Mouse (Mus musculus) midbrain, embryonic 11.5 days (tissue): Measurements from ENCODE around the gene Iqcf3. TPM values are rescaled to one million over a fixed set of nuclear protein-coding genes. Genes with fewer than 3 reads are reported as not detected.

ENCODE experiments used
- ATAC-seq: fragments of 200-750 bp; cut with Nextera tagmentation; 2 replicates; pipeline ENCODE4 v1.8.0; 2017; ENCODE audit warnings: moderate TSS enrichment, moderate library complexity; ENCODE audit not compliant: low FRiP score
- DNase-seq: peaks from one replicate; pipeline ENCODE4 v3.0.0; 2015; ENCODE audit warnings: low spot score; ENCODE audit errors: missing footprints
- H3K27ac ChIP-seq: fragments of 300-500 bp; sonication (generic); 2 replicates; pipeline ENCODE4 v1.5.1; 2014; ENCODE audit warnings: low read depth, low read length
- H3K27me3 ChIP-seq: fragments of 300-500 bp; sonication (generic); 2 replicates; pipeline ENCODE4 v1.6.1; 2014; ENCODE audit warnings: mild to moderate bottlenecking, low read length, moderate library complexity, mixed read lengths; ENCODE audit not compliant: control insufficient read depth, insufficient read depth
- H3K36me3 ChIP-seq: fragments of 300-500 bp; sonication (generic); 2 replicates; pipeline ENCODE4 v1.6.1; 2014; ENCODE audit warnings: mild to moderate bottlenecking, low read length, moderate library complexity, mixed read lengths; ENCODE audit not compliant: control insufficient read depth, insufficient read depth
- H3K4me1 ChIP-seq: fragments of 300-500 bp; sonication (generic); 2 replicates; pipeline ENCODE4 v1.6.1; 2014; ENCODE audit warnings: low read length; ENCODE audit not compliant: control insufficient read depth, insufficient read depth
- H3K4me2 ChIP-seq: fragments of 300-500 bp; sonication (generic); 2 replicates; pipeline ENCODE4 v1.6.1; 2014; ENCODE audit warnings: mild to moderate bottlenecking, moderate library complexity
- H3K4me3 ChIP-seq: fragments of 300-500 bp; sonication (generic); 2 replicates; pipeline ENCODE4 v1.5.1; 2014; ENCODE audit warnings: low read depth, low read length
- H3K9ac ChIP-seq: fragments of 300-500 bp; sonication (generic); 2 replicates; pipeline ENCODE4 v1.6.1; 2014; ENCODE audit warnings: low read length
- H3K9me3 ChIP-seq: fragments of 300-500 bp; sonication (generic); 2 replicates; pipeline ENCODE4 v1.6.1; 2016; ENCODE audit warnings: low read length; ENCODE audit not compliant: control insufficient read depth
- WGBS: fragments of 180-500 bp; shearing (Covaris S2); extraction: QIAGEN DNeasy Blood & Tissue Kit; methylation state at CpG from one replicate; pipeline ENCODE4 v1.1.7; 2014; 5-methylcytosine and 5-hydroxymethylcytosine counted together
- polyA plus RNA-seq: library from polyadenylated mRNA; unstranded; fragments of >200 nt; fragmentation: Nextera tagmentation; extraction: Ambion mirVana; gene quantifications from 2 replicates; pipeline ENCODE4 v1.2.1, GENCODE M21; 2014

The Iqcf3 gene
- polyA plus RNA-seq, 1 experiment from 2014 or later: not detected

- H3K9ac ChIP-seq: peak within 1 kb of the TSS; percentile 67
- peak within 1 kb of the TSS; percentile 97 for H3K4me2 ChIP-seq
- H3K4me3 ChIP-seq: peak within 1 kb of the TSS; percentile 56
- DNase-seq (peak; percentile 99), ATAC-seq (peak; percentile 98)
- no peak within 1 kb of the TSS for H3K27ac ChIP-seq
- no peaks in the 10 kb centered on the region for H3K9me3 ChIP-seq
- peaks cover 24% of the 10 kb centered on the region for H3K4me1 ChIP-seq
- peaks cover 6% of the 10 kb centered on the region for H3K36me3 ChIP-seq
- WGBS: under 1% methylated on average over 41 of the region's 41 CpGs
- H3K27me3 ChIP-seq: no peaks in the 10 kb centered on the region
These were observed 84.4 kb downstream of the Iqcf3 start, which contains the start of gene Parp3 for GRCm38 (mm10) chr9:106476924-106477484. Gene Parp3, minus strand, starts transcription at chr9:106476949.

DNA sequence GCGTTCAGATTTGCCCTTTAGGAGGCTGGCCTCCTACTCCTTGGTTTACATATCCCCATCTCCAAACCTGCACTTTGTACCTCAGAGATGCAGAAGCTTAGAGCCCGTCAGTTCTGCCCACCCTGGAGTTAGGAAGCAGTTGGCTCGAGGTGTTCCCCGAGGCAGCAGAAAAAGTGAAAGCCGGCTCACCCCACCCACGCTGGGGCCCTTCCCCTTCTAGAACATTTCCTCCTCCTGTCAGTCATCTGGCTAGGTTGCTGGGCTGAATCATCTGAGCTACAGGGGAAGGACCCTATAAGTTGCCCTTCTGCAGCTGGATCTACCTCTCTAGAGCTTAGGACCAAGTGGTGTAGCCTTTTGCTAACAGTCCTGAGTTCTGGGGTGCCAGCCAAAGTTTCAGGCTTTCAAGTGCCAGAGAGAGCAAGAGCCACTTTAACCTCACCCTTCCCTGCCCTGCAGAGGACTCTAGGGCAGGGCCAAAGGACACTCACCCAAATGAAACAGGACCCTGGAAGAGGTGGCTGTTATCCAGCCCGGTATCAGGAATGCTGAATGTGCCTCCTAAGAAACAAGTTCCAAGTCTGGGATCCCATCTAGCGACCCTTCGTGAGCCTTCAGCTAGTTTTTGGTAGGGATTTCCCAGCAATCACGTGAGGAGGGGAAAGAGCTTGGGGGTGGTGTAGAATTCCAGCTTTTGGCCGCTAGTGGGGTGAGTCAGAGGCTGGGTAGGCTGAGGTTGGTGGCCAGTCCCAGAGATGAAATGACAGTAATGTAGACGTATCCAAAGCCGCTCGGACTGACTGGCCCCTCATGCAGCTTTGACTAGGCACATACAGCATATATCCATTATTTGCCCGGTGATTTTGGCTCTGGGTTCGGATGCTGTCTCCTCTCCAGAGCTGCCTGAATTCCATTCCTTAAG is 85.2 kb downstream of the Iqcf3 start:
- peak; percentile 52; the same call in 1 of the 2 replicates for ATAC-seq
- H3K27me3 ChIP-seq: no peaks in the 10 kb centered on the region
- WGBS: 38% methylated on average over 16 of the region's 16 CpGs
- H3K9me3 ChIP-seq: no peaks in the 10 kb centered on the region
- H3K27ac ChIP-seq: no peak overlapping the region
- peak overlapping the region; percentile 38 for H3K9ac ChIP-seq
- no peak for DNase-seq
- no peak overlapping the region for H3K4me3 ChIP-seq
- H3K4me1 ChIP-seq: peaks cover 29% of the 10 kb centered on the region
- H3K36me3 ChIP-seq: peaks cover 6% of the 10 kb centered on the region
- peak overlapping the region; percentile 30; the same call in 1 of the 2 replicates for H3K4me2 ChIP-seq

- Histone ChIP-seq H3K4me3 (no peak within 1 kb of the TSS), H3K4me1 (peaks cover 29% of the 10 kb centered on the region), H3K9ac (peak within 1 kb of the TSS; percentile 38), H3K9me3 (no peaks in the 10 kb centered on the region), H3K36me3 (peaks cover under 1% of the 10 kb centered on the region; the same call in 1 of the 2 replicates), H3K27me3 (no peaks in the 10 kb centered on the region), H3K27ac (no peak within 1 kb of the TSS), H3K4me2 (peak within 1 kb of the TSS; percentile 30; the same call in 1 of the 2 replicates)
- DNase-seq (peak; percentile 66), ATAC-seq (no peak)
- 82% methylated on average over 10 of the region's 10 CpGs for WGBS
These were observed 85.8 kb downstream of the Iqcf3 start, which contains the start of gene Rrp9 for GRCm38 (mm10) chr9:106475663-106476001. Gene Rrp9, plus strand, starts transcription at chr9:106475963.

DNA sequence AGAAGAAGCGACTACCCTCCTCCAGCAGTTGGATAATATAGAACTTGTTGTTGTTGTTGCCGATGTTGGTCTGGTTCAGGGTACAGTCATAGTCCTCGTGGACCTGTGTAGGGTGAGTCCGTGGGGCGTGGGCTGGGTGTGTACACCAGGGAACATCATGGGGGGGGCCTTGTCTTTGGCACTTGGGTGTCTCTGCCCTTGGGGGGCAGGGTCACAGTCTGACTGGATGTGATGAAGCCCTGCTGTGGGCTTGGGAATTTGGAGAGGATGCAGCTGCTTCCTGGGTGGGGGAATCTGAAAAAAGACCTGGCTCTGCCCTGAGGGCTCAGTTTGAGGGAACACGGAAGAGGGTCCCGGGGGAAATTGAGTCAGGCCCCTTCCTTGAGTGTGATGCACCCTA is 86.4 kb downstream of the Iqcf3 start:
- Histone ChIP-seq H3K36me3 (no peaks in the 10 kb centered on the region), H3K4me3 (no peak overlapping the region), H3K27me3 (no peaks in the 10 kb centered on the region), H3K4me1 (peaks cover 29% of the 10 kb centered on the region), H3K9ac (peak overlapping the region; percentile 3; the same call in 1 of the 2 replicates), H3K9me3 (no peaks in the 10 kb centered on the region), H3K4me2 (no peak overlapping the region), H3K27ac (no peak overlapping the region)
- DNase-seq (peak; percentile 80), ATAC-seq (no peak)
- WGBS: 67% methylated on average over 7 of the region's 7 CpGs

- Histone ChIP-seq H3K4me1 (peaks cover 29% of the 10 kb centered on the region), H3K27ac (no peak overlapping the region), H3K4me3 (no peak overlapping the region), H3K4me2 (no peak overlapping the region), H3K36me3 (no peaks in the 10 kb centered on the region), H3K9ac (peak overlapping the region; percentile 9), H3K27me3 (no peaks in the 10 kb centered on the region), H3K9me3 (no peaks in the 10 kb centered on the region)
- ATAC-seq (peak; percentile 30), DNase-seq (peak; percentile 98)
- WGBS: 6% methylated on average over 6 of the region's 6 CpGs
These were observed 87.0 kb downstream of the Iqcf3 start for GRCm38 (mm10) chr9:106474456-106474855.

DNA sequence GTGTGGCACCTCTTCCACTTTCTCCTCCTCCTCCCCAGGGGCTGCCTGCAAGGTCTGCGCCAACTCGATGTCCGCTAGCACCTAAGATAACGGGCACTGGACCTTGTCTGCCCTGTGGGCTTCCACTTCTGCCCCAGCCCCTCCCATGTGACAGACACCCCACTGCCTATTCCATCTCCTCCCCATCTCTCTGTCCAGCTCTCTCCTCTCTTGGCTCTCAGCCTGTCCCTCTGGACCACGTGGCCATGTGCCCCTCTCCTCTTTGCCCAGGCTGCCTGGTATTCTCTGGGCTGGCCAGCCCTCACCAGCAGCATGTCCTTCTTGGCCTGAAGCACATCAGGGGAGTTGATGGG is 87.7 kb downstream of the Iqcf3 start:
- H3K9ac ChIP-seq: peak overlapping the region; percentile 9; the same call in 1 of the 2 replicates
- 83% methylated on average over 5 of the region's 5 CpGs for WGBS
- H3K27me3 ChIP-seq: no peaks in the 10 kb centered on the region
- H3K36me3 ChIP-seq: no peaks in the 10 kb centered on the region
- H3K9me3 ChIP-seq: no peaks in the 10 kb centered on the region
- ATAC-seq (no peak), DNase-seq (peak; percentile 72)
- H3K4me1 ChIP-seq: peaks cover 29% of the 10 kb centered on the region
- H3K27ac ChIP-seq: no peak overlapping the region
- H3K4me3 ChIP-seq: no peak overlapping the region
- H3K4me2 ChIP-seq: no peak overlapping the region

DNA sequence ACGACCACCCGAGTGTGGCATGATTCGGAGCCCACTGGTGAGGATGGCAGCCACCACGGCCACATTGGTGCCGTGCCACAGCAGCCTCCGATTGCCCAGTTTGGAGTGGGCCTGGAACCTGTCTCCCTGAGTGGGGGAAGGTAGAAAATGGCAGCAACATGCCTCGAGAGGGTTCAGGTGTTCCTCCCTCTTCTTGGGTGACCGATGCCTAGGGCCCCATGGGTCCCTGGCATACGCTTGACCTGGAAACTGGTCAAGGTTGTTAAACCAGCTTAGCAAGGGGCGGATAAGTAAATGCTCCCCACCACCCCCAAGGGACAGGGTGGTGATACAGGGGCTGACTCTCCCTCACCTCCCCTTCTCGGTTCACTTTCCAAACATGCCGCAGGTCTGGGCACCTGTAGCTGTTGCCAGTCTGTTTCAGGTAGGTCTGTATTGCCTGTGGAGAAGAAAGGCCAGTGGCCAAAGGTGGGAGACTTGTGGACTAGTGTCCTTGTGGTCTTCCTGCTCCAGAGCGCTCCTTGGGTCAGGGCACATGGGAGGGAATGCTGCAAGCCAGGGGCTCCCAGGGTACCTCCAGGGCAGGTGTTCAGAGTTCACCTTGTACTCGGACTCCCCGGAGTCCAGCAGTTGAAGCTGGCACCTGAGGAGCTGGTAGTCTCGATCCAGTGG is 88.2 kb downstream of the Iqcf3 start:
- 90% methylated on average over 16 of the region's 16 CpGs for WGBS
- H3K4me1 ChIP-seq: peaks cover 28% of the 10 kb centered on the region
- H3K36me3 ChIP-seq: no peaks in the 10 kb centered on the region
- DNase-seq (peak; percentile 74), ATAC-seq (no peak)
- H3K9me3 ChIP-seq: no peaks in the 10 kb centered on the region
- H3K4me2 ChIP-seq: no peak overlapping the region
- no peaks in the 10 kb centered on the region for H3K27me3 ChIP-seq
- no peak overlapping the region for H3K27ac ChIP-seq
- H3K9ac ChIP-seq: no peak overlapping the region
- no peak overlapping the region for H3K4me3 ChIP-seq

- no peaks in the 10 kb centered on the region for H3K36me3 ChIP-seq
- 76% methylated on average over 4 of the region's 4 CpGs for WGBS
- ATAC-seq (no peak), DNase-seq (peak; percentile 81)
- peaks cover 21% of the 10 kb centered on the region for H3K4me1 ChIP-seq
- H3K4me3 ChIP-seq: no peak overlapping the region
- no peaks in the 10 kb centered on the region for H3K27me3 ChIP-seq
- no peak overlapping the region for H3K27ac ChIP-seq
- H3K9me3 ChIP-seq: no peaks in the 10 kb centered on the region
- no peak overlapping the region for H3K4me2 ChIP-seq
- H3K9ac ChIP-seq: no peak overlapping the region
These were observed 89.1 kb downstream of the Iqcf3 start for GRCm38 (mm10) chr9:106472321-106472720.
